Comparison of ENCODE assay signal across 8 mouse cellular contexts in genomic region chr19:29826686-29827085, GRCm38 (mm10). TPM values are rescaled to one million over a fixed set of nuclear protein-coding genes. Genes with fewer than 3 reads are reported as not detected.
DNase-seq lines count a peak whose midpoint lies in the region; TF ChIP-seq lines count a peak whose summit lies in the region.

No protein-coding gene starts in this region.

- WGBS in embryonic facial prominence, embryonic 10.5 days, result 84% methylated on average over 1 of the region's 1 CpGs

- H3K27ac ChIP-seq in embryonic facial prominence, embryonic 10.5 days (replicated peaks), result no peak overlapping the region

- no peaks in the 10 kb centered on the region for H3K9me3 ChIP-seq in E14TG2a.4 (ENCODE audit: low read length)
- no peaks in the 10 kb centered on the region for H3K9me3 ChIP-seq in embryonic facial prominence, embryonic 10.5 days

- TF ChIP-seq CTCF in E14TG2a.4 (conservative IDR thresholded peaks at IDR 0.05; ENCODE audit: low read length), result peak; percentile 15; the same call in 1 of the 2 replicates

- peak; percentile 15 to 46 for DNase-seq in heart, adult 18-20 months
- DNase-seq in heart, adult 8-10 months (ENCODE audit: low spot score), result no peak
- peak; percentile 21 for DNase-seq in embryonic facial prominence, embryonic 10.5 days (ENCODE audit: low spot score)
- DNase-seq in kidney, adult 9 months, result peak; percentile 50
- peak; percentile 32 to 44 for DNase-seq in lung, postnatal 4 days
- no peak for DNase-seq in spleen, postnatal 10 days (ENCODE audit: low spot score in 2 of 2)
- no peak for DNase-seq in spleen, adult 12 weeks (ENCODE audit: low spot score)

- peaks cover 20% of the 10 kb centered on the region for H3K4me1 ChIP-seq in E14TG2a.4 (replicated peaks; ENCODE audit: low read depth, low read length)
- H3K4me1 ChIP-seq in embryonic facial prominence, embryonic 10.5 days, result peaks cover 6% of the 10 kb centered on the region; the same call in 1 of the 2 replicates

- H3K4me3 ChIP-seq in E14TG2a.4 (replicated peaks; ENCODE audit: low read length), result no peak overlapping the region
- H3K4me3 ChIP-seq in embryonic facial prominence, embryonic 10.5 days, result no peak overlapping the region

- H3K27me3 ChIP-seq in E14TG2a.4 (ENCODE audit: insufficient read depth, low read length), result no peaks in the 10 kb centered on the region
- H3K27me3 ChIP-seq in embryonic facial prominence, embryonic 10.5 days (replicated peaks; ENCODE audit: low read depth, poor library complexity, severe bottlenecking), result no peaks in the 10 kb centered on the region

- H3K36me3 ChIP-seq in E14TG2a.4 (ENCODE audit: insufficient read depth, low read length), result no peaks in the 10 kb centered on the region
- no peaks in the 10 kb centered on the region for H3K36me3 ChIP-seq in embryonic facial prominence, embryonic 10.5 days (replicated peaks)

RNA-seq across cellular contexts. Expression of gene Ranbp6, which starts 13.9 kb away (rescaled TPM):
- total RNA-seq in heart, adult 18-20 months (2021), result 10 to 100 TPM; 13.1 to 15.3 TPM
- 10 to 100 TPM; 12.7 to 15.3 (median 14.1) TPM for total RNA-seq in heart, adult 8-10 months (2022)
- 21.7 and 23.7 TPM in 2 replicates for polyA plus RNA-seq in embryonic facial prominence, embryonic 10.5 days (2016; fragmentation: Nextera tagmentation; extraction: Ambion mirVana)

RNA-seq across cellular contexts. Expression of gene 9930021J03Rik, which starts 20.9 kb away (rescaled TPM):
- 10 to 100 TPM; 12.9 to 13.4 TPM for total RNA-seq in heart, adult 18-20 months (2021)
- total RNA-seq in heart, adult 8-10 months (2022), result 10 to 100 TPM; 10.3 to 15.2 (median 12.9) TPM
- polyA plus RNA-seq in embryonic facial prominence, embryonic 10.5 days (2016; fragmentation: Nextera tagmentation; extraction: Ambion mirVana), result 3.8 and 4.0 TPM in 2 replicates

Comparison
In these comparisons a context has a peak if more than half of its experiments do, and no peak if none do; other contexts are left out.
1. DNase-seq: peak in heart, adult 18-20 months (2 of 2), embryonic facial prominence, embryonic 10.5 days (single experiment), kidney, adult 9 months (single experiment) and lung, postnatal 4 days (2 of 2); none in heart, adult 8-10 months (single experiment), spleen, postnatal 10 days (0 of 2) and spleen, adult 12 weeks (single experiment).